Mouse (Mus musculus): Measurements from ENCODE around the gene Mfsd6l. TPM values are rescaled to one million over a fixed set of nuclear protein-coding genes. Genes with fewer than 3 reads are reported as not detected.

The Mfsd6l gene
- polyA plus RNA-seq, 1 experiment from 2014 or later: 0.35 TPM

DNA sequence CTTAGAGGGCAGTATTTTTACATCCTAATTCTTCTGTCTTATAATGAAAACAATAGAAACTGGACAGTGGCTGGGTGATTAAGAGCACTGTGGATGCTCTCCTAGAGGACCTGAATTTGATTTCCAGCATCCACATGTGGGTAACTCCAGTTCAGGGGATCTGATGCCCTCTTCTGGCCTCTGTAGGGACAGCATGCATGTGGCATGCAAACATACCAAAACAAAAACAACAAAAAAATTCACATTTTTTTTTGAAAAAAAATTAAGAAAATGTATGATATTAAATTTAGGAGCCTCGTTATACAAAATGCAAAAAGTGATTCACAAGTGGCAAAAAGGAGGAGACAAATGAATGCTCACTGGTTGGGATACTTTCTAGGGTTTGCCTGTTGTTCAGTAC lies 3.6 kb downstream of the Mfsd6l start:
- H3K9ac ChIP-seq: no peak overlapping the region
- H3K4me1 ChIP-seq: 0 out of 2 replicates have a peak, but pooled peaks cover 5% of the 10 kb centered on the region
- H3K27ac ChIP-seq: no peak overlapping the region
- no peaks in the 10 kb centered on the region for H3K36me3 ChIP-seq
- H3K27me3 ChIP-seq: peaks cover 22% of the 10 kb centered on the region
- H3K4me2 ChIP-seq (replicated peaks): no peak overlapping the region
- no peak for ATAC-seq (ENCODE audit: insufficient number of reproducible peaks, insufficient read depth, low FRiP score, low TSS enrichment)
- no peak overlapping the region for H3K4me3 ChIP-seq
- H3K9me3 ChIP-seq: no peaks in the 10 kb centered on the region
- 44% methylated on average over 1 of the region's 1 CpGs for WGBS

- Histone ChIP-seq H3K27me3 (peaks cover 8% of the 10 kb centered on the region; the same call in 1 of the 2 replicates), H3K27ac (no peak overlapping the region), H3K36me3 (no peaks in the 10 kb centered on the region), H3K4me1 (no peaks in the 10 kb centered on the region), H3K9me3 (no peaks in the 10 kb centered on the region), H3K4me2 (replicated peaks) (no peak overlapping the region), H3K4me3 (no peak overlapping the region), H3K9ac (no peak overlapping the region)
- WGBS: 75% methylated on average over 11 of the region's 11 CpGs
- no peak for ATAC-seq (ENCODE audit: insufficient number of reproducible peaks, insufficient read depth, low FRiP score, low TSS enrichment)
Observed at GRCm38 (mm10) chr11:68561957-68562950, 6.3 kb downstream of the Mfsd6l start.

DNA sequence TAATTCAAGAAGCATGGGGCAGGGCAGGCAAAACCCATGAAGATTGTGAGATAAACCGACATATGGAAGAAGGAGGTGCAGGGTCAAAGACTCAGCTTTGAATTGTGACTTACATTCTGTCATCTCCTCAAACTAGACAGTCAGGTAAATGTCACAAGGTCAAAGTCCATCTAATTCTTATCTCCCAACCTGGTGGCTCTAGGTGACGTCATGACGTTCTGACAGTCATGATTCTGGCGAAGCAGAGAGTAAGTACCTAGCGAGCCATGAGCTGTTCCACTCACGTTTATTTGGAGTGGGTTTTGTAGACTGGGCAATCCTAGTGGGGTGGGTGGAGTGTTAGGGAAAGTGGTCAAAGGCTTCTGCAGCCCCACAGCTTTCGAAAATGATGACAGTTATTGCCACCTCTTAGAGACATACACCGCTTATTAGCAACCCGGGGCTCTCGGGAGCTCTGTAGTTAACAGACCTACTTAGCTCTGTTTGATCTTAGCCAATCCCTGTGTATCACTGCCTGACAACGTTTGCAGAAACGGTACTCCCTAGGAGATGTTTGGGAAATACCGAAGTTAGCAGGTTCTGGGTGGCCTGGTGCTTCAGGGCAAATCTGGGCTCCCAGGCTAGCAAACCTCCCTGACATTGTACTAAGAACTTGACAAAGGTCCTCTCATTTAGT lies 8.5 kb downstream of the Mfsd6l start:
- ATAC-seq (ENCODE audit: insufficient number of reproducible peaks, insufficient read depth, low FRiP score, low TSS enrichment): no peak
- H3K4me1 ChIP-seq: no peaks in the 10 kb centered on the region
- H3K9me3 ChIP-seq: no peaks in the 10 kb centered on the region
- 0 out of 2 replicates have a peak, but pooled peaks cover 5% of the 10 kb centered on the region for H3K27me3 ChIP-seq
- 77% methylated on average over 13 of the region's 13 CpGs for WGBS
- H3K36me3 ChIP-seq: no peaks in the 10 kb centered on the region
- H3K27ac ChIP-seq: no peak overlapping the region
- no peak overlapping the region for H3K4me2 ChIP-seq (replicated peaks)
- H3K9ac ChIP-seq: no peak overlapping the region
- H3K4me3 ChIP-seq: no peak overlapping the region

GRCm38 (mm10) chr11:68565032-68565429 lies 9.0 kb downstream of the Mfsd6l start:
- Histone ChIP-seq H3K4me3 (no peak overlapping the region), H3K9me3 (no peaks in the 10 kb centered on the region), H3K4me2 (replicated peaks) (no peak overlapping the region), H3K9ac (no peak overlapping the region), H3K4me1 (no peaks in the 10 kb centered on the region), H3K27me3 (0 out of 2 replicates have a peak, but pooled peaks cover 5% of the 10 kb centered on the region), H3K27ac (no peak overlapping the region), H3K36me3 (no peaks in the 10 kb centered on the region)
- ATAC-seq (ENCODE audit: insufficient number of reproducible peaks, insufficient read depth, low FRiP score, low TSS enrichment): no peak
- 83% methylated on average over 3 of the region's 3 CpGs for WGBS

DNA sequence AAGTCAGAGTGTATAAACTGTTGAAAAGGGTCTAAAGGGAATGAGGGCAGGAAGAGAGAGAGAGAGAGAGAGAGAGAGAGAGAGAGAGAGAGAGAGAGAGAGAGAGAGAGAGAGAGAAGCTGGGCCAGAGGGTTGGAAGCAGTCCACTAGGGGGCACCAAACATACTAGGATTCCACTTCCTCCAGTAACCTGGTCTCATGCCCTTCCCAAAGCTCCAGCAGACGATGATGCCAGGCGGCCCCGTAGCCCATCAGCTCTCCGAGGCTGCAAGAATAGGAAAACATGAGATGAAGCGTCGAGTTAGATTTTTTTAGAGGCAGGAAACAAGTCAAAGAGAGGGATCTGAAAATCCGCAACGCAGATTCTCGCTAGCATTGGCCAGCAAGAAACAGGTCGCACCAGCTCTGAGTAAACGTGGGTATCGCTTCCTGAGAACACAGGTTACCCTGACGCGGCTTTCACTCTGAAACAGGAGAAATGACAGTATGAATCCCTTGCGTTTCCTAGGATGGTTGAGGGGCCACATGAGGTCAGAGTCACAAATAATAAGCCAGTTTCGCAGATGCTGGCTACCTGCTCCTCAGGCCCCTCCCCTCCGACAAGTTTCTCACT lies 10.6 kb downstream of the Mfsd6l start:
- Histone ChIP-seq H3K27ac (no peak overlapping the region), H3K4me3 (peak overlapping the region; percentile 22), H3K36me3 (no peaks in the 10 kb centered on the region), H3K9ac (no peak overlapping the region), H3K27me3 (0 out of 2 replicates have a peak, but pooled peaks cover 5% of the 10 kb centered on the region), H3K4me1 (no peaks in the 10 kb centered on the region), H3K4me2 (replicated peaks) (peak overlapping the region; percentile 53), H3K9me3 (no peaks in the 10 kb centered on the region)
- no peak for ATAC-seq (ENCODE audit: insufficient number of reproducible peaks, insufficient read depth, low FRiP score, low TSS enrichment)
- WGBS: 23% methylated on average over 17 of the region's 17 CpGs

DNA sequence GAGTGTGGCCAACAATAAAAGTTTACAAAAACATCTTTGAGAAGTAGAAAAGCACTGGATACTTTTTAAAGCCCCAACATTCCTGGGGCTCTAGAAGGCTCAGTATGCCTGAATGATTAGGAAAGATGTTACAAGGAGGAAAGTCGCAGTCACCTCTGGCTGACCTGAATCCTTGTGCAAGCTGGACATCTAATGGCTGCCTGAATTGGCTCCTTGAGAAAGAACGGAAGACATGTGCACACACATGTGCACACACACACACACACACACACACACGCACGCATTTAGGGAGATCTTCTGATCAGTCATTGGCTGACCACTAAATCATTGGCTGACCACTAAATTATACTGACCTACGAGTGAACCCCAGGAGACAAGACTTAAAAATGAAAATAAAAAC lies 14.9 kb downstream of the Mfsd6l start:
- Histone ChIP-seq H3K27me3 (0 out of 2 replicates have a peak, but pooled peaks cover 5% of the 10 kb centered on the region), H3K9me3 (no peaks in the 10 kb centered on the region), H3K9ac (no peak overlapping the region), H3K4me2 (replicated peaks) (no peak overlapping the region), H3K4me1 (no peaks in the 10 kb centered on the region), H3K36me3 (no peaks in the 10 kb centered on the region), H3K4me3 (no peak overlapping the region), H3K27ac (no peak overlapping the region)
- no peak for ATAC-seq (ENCODE audit: insufficient number of reproducible peaks, insufficient read depth, low FRiP score, low TSS enrichment)
- WGBS: 80% methylated on average over 5 of the region's 5 CpGs

DNA sequence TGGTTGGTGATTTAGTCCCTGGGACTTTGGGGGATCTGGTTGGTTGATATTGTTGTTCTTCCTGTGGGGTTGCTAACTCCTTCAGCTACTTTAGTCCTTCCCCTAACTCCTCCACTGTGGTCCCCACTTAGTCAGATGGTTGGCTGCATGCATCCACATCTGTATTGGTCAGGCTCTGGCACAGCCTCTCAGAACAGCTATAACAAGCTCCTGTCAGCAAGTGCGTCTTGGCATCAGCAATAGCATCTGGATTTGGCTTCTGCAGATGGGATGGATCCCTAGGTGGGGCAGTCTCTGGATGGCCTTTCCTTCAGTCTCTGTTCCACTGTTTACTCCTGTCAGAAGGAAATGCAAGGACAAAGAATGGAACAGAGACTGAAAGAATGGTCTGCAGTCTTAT lies 21.1 kb downstream of the Mfsd6l start:
- Histone ChIP-seq H3K27me3 (no peaks in the 10 kb centered on the region), H3K4me3 (no peak overlapping the region), H3K9ac (no peak overlapping the region), H3K27ac (no peak overlapping the region), H3K9me3 (no peaks in the 10 kb centered on the region), H3K4me2 (replicated peaks) (no peak overlapping the region), H3K4me1 (0 out of 2 replicates have a peak, but pooled peaks cover 7% of the 10 kb centered on the region), H3K36me3 (no peaks in the 10 kb centered on the region)
- 83% methylated on average over 1 of the region's 1 CpGs for WGBS
- ATAC-seq (ENCODE audit: insufficient number of reproducible peaks, insufficient read depth, low FRiP score, low TSS enrichment): no peak

DNA sequence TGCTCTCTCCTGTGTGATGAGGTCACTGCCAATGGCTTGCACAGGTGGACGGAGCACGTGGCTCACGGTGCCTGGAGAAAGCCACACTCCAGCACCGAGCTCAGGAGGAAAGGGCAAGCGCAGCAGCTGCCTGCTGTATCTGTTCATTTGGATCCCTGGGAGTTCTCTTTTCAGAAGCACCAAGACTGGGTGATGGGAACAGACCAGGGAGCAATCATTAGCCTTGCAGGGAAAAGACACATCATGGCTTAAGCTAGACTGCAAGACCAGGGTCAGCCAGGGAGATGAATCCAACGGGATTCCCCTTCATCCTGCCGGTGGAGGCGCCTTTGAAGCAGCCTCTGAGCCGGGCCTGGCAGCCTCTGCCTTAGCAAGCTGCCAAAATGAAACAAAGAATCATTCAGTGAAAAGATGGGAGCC lies 23.5 kb downstream of the Mfsd6l start:
- 21% methylated on average over 9 of the region's 9 CpGs for WGBS
- no peak for ATAC-seq (ENCODE audit: insufficient number of reproducible peaks, insufficient read depth, low FRiP score, low TSS enrichment)
- Histone ChIP-seq H3K27me3 (no peaks in the 10 kb centered on the region), H3K4me3 (no peak overlapping the region), H3K27ac (0 out of 2 replicates have a peak overlapping the region, but pooled peaks have one; percentile 9), H3K9ac (no peak overlapping the region), H3K4me2 (replicated peaks) (no peak overlapping the region), H3K36me3 (no peaks in the 10 kb centered on the region), H3K9me3 (no peaks in the 10 kb centered on the region), H3K4me1 (peaks cover 11% of the 10 kb centered on the region; the same call in 1 of the 2 replicates)

DNA sequence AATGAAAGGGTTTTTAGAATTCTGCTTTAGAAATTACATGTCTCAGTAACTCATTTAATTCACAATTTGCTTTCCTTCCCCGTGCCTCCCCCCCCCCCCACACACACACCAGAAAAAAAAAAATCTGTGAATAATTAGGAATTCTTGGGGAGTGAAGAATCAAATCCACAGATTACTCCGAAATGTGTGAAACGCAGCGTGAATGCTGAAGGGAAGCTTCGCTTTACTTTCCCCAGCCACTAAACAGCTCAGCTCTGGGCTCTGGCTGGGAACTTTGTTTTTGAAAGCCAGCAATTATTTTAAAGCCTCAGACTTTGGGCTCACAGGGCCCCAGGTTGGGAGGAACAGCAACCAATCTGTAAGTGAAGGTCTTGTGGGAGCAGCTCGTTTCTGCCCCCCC lies 24.6 kb downstream of the Mfsd6l start:
- H3K4me1 ChIP-seq: peaks cover 11% of the 10 kb centered on the region; the same call in 1 of the 2 replicates
- H3K4me2 ChIP-seq (replicated peaks): no peak overlapping the region
- no peak for ATAC-seq (ENCODE audit: insufficient number of reproducible peaks, insufficient read depth, low FRiP score, low TSS enrichment)
- no peak overlapping the region for H3K4me3 ChIP-seq
- H3K9ac ChIP-seq: no peak overlapping the region
- no peak overlapping the region for H3K27ac ChIP-seq
- H3K9me3 ChIP-seq: no peaks in the 10 kb centered on the region
- H3K36me3 ChIP-seq: no peaks in the 10 kb centered on the region
- no peaks in the 10 kb centered on the region for H3K27me3 ChIP-seq
- whole genome bisulfite sequencing: 29% methylated on average over 6 of the region's 6 CpGs

GRCm38 (mm10) chr11:68583225-68583624 lies 27.2 kb downstream of the Mfsd6l start:
- no peak overlapping the region for H3K4me2 ChIP-seq (replicated peaks)
- H3K4me3 ChIP-seq: no peak overlapping the region
- no peak for ATAC-seq (ENCODE audit: insufficient number of reproducible peaks, insufficient read depth, low FRiP score, low TSS enrichment)
- no peaks in the 10 kb centered on the region for H3K27me3 ChIP-seq
- no peaks in the 10 kb centered on the region for H3K9me3 ChIP-seq
- no peaks in the 10 kb centered on the region for H3K36me3 ChIP-seq
- peaks cover 11% of the 10 kb centered on the region; the same call in 1 of the 2 replicates for H3K4me1 ChIP-seq
- H3K27ac ChIP-seq: no peak overlapping the region
- H3K9ac ChIP-seq: no peak overlapping the region
- WGBS: 79% methylated on average over 13 of the region's 13 CpGs

DNA sequence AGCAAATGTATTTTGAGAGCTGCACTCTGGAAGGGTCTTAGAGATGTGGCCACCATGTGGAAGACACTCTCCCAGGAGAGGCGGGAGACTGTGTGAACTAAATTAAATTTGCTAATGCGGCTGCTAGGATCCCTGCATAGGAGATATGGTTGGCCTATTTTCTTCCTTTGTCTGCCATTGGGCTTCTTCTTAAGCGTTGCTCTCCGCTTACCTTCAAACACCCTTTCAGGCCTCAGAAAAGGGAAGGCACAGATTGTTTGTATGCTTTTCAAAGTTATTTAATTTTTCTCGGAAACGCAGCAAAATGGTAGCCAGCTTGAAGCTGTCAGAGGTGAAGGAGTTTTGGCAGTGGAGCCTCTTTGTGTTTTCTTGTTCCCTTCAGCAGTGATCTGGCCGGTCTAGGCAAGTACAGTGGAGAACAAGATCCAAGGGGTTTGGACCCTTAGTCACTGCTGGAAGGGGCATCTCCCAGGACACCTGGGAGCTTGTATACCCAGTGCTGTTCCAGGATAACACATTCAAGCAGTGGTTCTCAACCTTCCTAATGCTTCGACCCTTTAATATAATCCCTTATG lies 28.0 kb downstream of the Mfsd6l start:
- no peaks in the 10 kb centered on the region for H3K9me3 ChIP-seq
- peaks cover 11% of the 10 kb centered on the region; the same call in 1 of the 2 replicates for H3K4me1 ChIP-seq
- H3K27ac ChIP-seq: no peak overlapping the region
- no peak overlapping the region for H3K4me2 ChIP-seq (replicated peaks)
- no peak overlapping the region for H3K9ac ChIP-seq
- 80% methylated on average over 8 of the region's 8 CpGs for WGBS
- no peaks in the 10 kb centered on the region for H3K36me3 ChIP-seq
- no peak overlapping the region for H3K4me3 ChIP-seq
- ATAC-seq (ENCODE audit: insufficient number of reproducible peaks, insufficient read depth, low FRiP score, low TSS enrichment): no peak
- H3K27me3 ChIP-seq: no peaks in the 10 kb centered on the region

All from embryonic facial prominence, embryonic 12.5 days (tissue).